Mouse (Mus musculus) forebrain, embryonic 14.5 days (tissue): ENCODE data around the gene Hcn2. TPM values are rescaled to one million over a fixed set of nuclear protein-coding genes. Genes with fewer than 3 reads are reported as not detected.
"Not testable (repeated sequence)": the region's sequence is repeated elsewhere in the genome, so short reads cannot be mapped to it uniquely, and the experiment has no call there.

Experiments
- ATAC-seq: fragments of 200-750 bp; cut with Nextera tagmentation; 2 replicates; pipeline ENCODE4 v1.8.0; 2017; ENCODE audit warnings: mild to moderate bottlenecking, moderate library complexity
- DNase-seq: peaks from one replicate; pipeline ENCODE4 v3.0.0-alpha.2; 2015; ENCODE audit warnings: low spot score
- H3K27ac ChIP-seq: fragments of 300-500 bp; sonication (generic); 2 replicates; pipeline ENCODE4 v1.5.1; 2014; ENCODE audit warnings: low read depth, mild to moderate bottlenecking, control low read depth, low read length, moderate library complexity
- H3K27me3 ChIP-seq: fragments of 300-500 bp; sonication (generic); replicated peaks from 2 replicates; pipeline ENCODE4 v1.6.1; 2014; ENCODE audit warnings: low read length, control low read depth, mixed read lengths; ENCODE audit not compliant: control insufficient read depth, insufficient read depth
- H3K36me3 ChIP-seq: fragments of 300-500 bp; sonication (generic); 2 replicates; pipeline ENCODE4 v1.6.1; 2014; ENCODE audit warnings: low read length, control low read depth; ENCODE audit not compliant: control insufficient read depth, insufficient read depth
- H3K4me1 ChIP-seq: fragments of 300-500 bp; sonication (generic); 2 replicates; pipeline ENCODE4 v1.6.1; 2014; ENCODE audit warnings: antibody characterized with exemption, low read length, control low read depth; ENCODE audit not compliant: control insufficient read depth, insufficient read depth
- H3K4me2 ChIP-seq: fragments of 300-500 bp; sonication (generic); 2 replicates; pipeline ENCODE4 v1.6.1; 2014; ENCODE audit warnings: mild to moderate bottlenecking, control low read depth, low read length
- H3K4me3 ChIP-seq: fragments of 300-500 bp; sonication (generic); 2 replicates; pipeline ENCODE4 v1.5.1; 2014; ENCODE audit warnings: low read depth, low read length, control low read depth
- H3K9ac ChIP-seq: fragments of 300-500 bp; sonication (generic); 2 replicates; pipeline ENCODE4 v1.6.1; 2014; ENCODE audit warnings: mild to moderate bottlenecking, low read length, control low read depth, moderate library complexity
- H3K9me3 ChIP-seq: fragments of 300-500 bp; sonication (generic); replicated peaks from 2 replicates; pipeline ENCODE4 v1.6.1; 2016; ENCODE audit warnings: low read length, control low read depth, mixed read lengths; ENCODE audit not compliant: control insufficient read depth
- WGBS: fragments of 180-500 bp; shearing (Covaris S2); extraction: QIAGEN DNeasy Blood & Tissue Kit; methylation state at CpG from one replicate; pipeline ENCODE4 v1.1.7; 2014; 5-methylcytosine and 5-hydroxymethylcytosine counted together
- polyA plus RNA-seq: library from polyadenylated mRNA; unstranded; fragments of >200 nt; fragmentation: Nextera tagmentation; extraction: Ambion mirVana; gene quantifications from 2 replicates; pipeline ENCODE4 v1.2.1, GENCODE M21; 2014

Gene Hcn2
- polyA plus RNA-seq, 1 experiment from 2014 or later: 0.32 TPM

DNA sequence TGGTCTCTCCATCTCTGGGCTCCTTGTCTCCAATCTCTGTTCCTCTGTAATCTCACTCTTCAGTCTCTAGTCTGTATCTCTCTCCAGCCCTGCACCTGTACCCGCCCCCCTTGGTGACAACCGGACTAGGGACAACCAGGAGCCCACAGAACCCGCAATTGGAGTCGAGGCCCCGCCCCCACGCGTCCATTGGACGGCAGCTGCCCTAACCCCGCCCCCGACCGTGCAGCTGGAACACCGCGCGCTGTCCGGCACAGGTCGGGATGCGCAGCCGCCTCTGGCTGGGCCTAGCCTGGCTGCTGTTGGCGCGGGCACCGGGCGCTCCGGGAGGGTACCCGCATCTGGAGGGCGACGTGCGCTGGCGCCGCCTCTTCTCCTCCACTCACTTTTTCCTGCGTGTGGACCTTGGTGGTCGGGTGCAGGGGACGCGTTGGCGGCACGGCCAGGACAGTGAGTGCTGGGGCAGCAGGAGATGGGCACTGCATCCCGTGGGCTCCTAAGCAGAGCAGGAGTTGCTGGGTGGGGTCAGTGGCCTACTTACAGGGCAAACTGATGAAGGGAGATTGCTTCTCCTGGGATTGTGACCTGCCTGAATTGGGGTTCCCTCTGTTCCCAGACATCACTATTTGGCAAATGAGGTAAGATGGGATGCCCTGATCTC lies 38.6 kb downstream of the Hcn2 start, which contains the start of gene Fgf22:
Gene Fgf22, plus strand, starts transcription at position 221 of the 661 bp plus-strand sequence.
- H3K27ac ChIP-seq: no peak within 1 kb of the TSS
- peak; percentile 61 for DNase-seq
- ATAC-seq: peak; percentile 82
- H3K4me3 ChIP-seq: peak within 1 kb of the TSS; percentile 26
- H3K4me2 ChIP-seq: peak within 1 kb of the TSS; percentile 68
- peak within 1 kb of the TSS; percentile 48; the same call in 1 of the 2 replicates for H3K9ac ChIP-seq
- 1% methylated on average over 36 of the region's 36 CpGs for whole genome bisulfite sequencing
- H3K27me3 ChIP-seq: no peaks in the 10 kb centered on the region
- H3K4me1 ChIP-seq: no peaks in the 10 kb centered on the region
- H3K9me3 ChIP-seq: no peaks in the 10 kb centered on the region
- peaks cover 38% of the 10 kb centered on the region for H3K36me3 ChIP-seq

DNA sequence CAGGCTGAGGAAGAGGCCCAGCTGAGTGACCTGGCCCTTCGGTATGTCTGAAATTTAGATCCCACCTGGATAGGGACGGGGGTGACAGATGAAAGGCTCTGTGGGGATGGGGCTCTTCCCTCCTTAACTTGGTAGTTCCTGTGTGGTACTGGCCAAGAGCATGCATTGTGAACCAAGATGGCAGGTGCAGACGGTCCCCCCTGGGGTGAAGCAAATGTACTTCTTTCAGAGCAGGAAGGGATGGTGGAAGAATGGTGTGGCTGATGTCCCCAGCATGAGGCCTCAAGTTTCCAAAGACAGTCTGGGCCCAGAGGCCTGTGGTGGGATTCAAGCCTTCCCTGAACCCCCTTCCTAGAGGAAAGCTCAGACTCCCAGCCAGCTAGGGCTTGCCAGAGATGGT lies 39.4 kb downstream of the Hcn2 start:
- WGBS: 82% methylated on average over 3 of the region's 3 CpGs
- H3K36me3 ChIP-seq: peaks cover 45% of the 10 kb centered on the region

GRCm38 (mm10) chr10:79756660-79757059 lies 40.2 kb downstream of the Hcn2 start:
- no peaks in the 10 kb centered on the region for H3K4me1 ChIP-seq
- no peaks in the 10 kb centered on the region for H3K9me3 ChIP-seq
- no peaks in the 10 kb centered on the region for H3K27me3 ChIP-seq
- H3K9ac ChIP-seq: no peak overlapping the region
- ATAC-seq: no peak
- H3K36me3 ChIP-seq: peaks cover 53% of the 10 kb centered on the region
- no peak overlapping the region for H3K4me3 ChIP-seq
- DNase-seq: no peak
- H3K27ac ChIP-seq: no peak overlapping the region
- H3K4me2 ChIP-seq: no peak overlapping the region
- WGBS: 93% methylated on average over 24 of the region's 24 CpGs

More for the DNA sequence above, 39.4 kb downstream of the Hcn2 start:
- no peaks in the 10 kb centered on the region for H3K27me3 ChIP-seq
- no peak overlapping the region for H3K27ac ChIP-seq
- H3K4me1 ChIP-seq: no peaks in the 10 kb centered on the region
- no peak overlapping the region for H3K4me2 ChIP-seq
- no peak overlapping the region for H3K9ac ChIP-seq
- H3K9me3 ChIP-seq: no peaks in the 10 kb centered on the region
- ATAC-seq: no peak
- H3K4me3 ChIP-seq: no peak overlapping the region
- DNase-seq: no peak

- H3K9me3 ChIP-seq, ATAC-seq, DNase-seq, H3K4me3 ChIP-seq, H3K27ac ChIP-seq, H3K4me2 ChIP-seq, H3K27me3 ChIP-seq, H3K9ac ChIP-seq, H3K4me1 ChIP-seq: not testable (repeated sequence)
- 78% methylated on average over 1 of the region's 1 CpGs for WGBS
- H3K36me3 ChIP-seq: peaks cover 62% of the 10 kb centered on the region
These were observed 43.2 kb downstream of the Hcn2 start for GRCm38 (mm10) chr10:79759675-79760074.

- no peaks in the 10 kb centered on the region for H3K27me3 ChIP-seq
- 94% methylated on average over 11 of the region's 11 CpGs for WGBS
- ATAC-seq: no peak
These were observed 44.2 kb downstream of the Hcn2 start for GRCm38 (mm10) chr10:79760603-79761143.

DNA sequence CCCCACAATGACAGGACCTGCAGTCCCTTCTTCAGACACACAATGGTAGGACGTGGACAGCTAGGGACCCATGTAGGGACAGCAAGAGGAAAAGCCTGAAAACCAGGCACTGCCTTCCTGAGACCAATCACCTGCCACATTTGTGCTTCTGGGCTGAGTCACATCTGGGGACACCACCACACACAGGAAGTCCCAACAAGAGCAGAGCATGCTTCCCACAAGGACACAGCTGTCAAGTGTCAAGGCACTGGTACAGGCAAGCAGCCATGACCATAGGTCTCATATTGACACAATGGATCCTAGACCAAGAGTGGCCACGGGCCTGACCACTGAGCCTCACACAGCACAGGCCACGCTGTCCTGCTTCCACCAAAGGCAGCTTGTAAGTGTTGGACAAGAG lies 46.4 kb downstream of the Hcn2 start:
- 87% methylated on average over 3 of the region's 3 CpGs for WGBS
- DNase-seq (no peak), ATAC-seq (no peak)
- no peaks in the 10 kb centered on the region for H3K27me3 ChIP-seq
- H3K27ac ChIP-seq: no peak overlapping the region
- no peak overlapping the region for H3K4me2 ChIP-seq
- peaks cover 40% of the 10 kb centered on the region for H3K36me3 ChIP-seq
- H3K4me3 ChIP-seq: no peak overlapping the region
- no peaks in the 10 kb centered on the region for H3K9me3 ChIP-seq
- H3K4me1 ChIP-seq: peaks cover 11% of the 10 kb centered on the region
- no peak overlapping the region for H3K9ac ChIP-seq

More at GRCm38 (mm10) chr10:79760603-79761143, 44.2 kb downstream of the Hcn2 start:
- Histone ChIP-seq H3K4me2 (no peak overlapping the region), H3K4me3 (no peak overlapping the region), H3K27ac (no peak overlapping the region), H3K36me3 (peaks cover 59% of the 10 kb centered on the region), H3K4me1 (peaks cover 7% of the 10 kb centered on the region), H3K9me3 (no peaks in the 10 kb centered on the region), H3K9ac (no peak overlapping the region)
- no peak for DNase-seq

- no peak for ATAC-seq
- H3K4me3 ChIP-seq: no peak overlapping the region
- H3K4me2 ChIP-seq: no peak overlapping the region
- H3K36me3 ChIP-seq: peaks cover 27% of the 10 kb centered on the region
- H3K27me3 ChIP-seq: no peaks in the 10 kb centered on the region
- H3K9me3 ChIP-seq: no peaks in the 10 kb centered on the region
- H3K9ac ChIP-seq: peak overlapping the region; percentile 14; the same call in 1 of the 2 replicates
- WGBS: 85% methylated on average over 7 of the region's 7 CpGs
- H3K27ac ChIP-seq: no peak overlapping the region
- H3K4me1 ChIP-seq: peaks cover 14% of the 10 kb centered on the region
- DNase-seq: no peak
These were observed 47.8 kb downstream of the Hcn2 start for GRCm38 (mm10) chr10:79764234-79764633.

- DNase-seq (no peak), ATAC-seq (no peak)
- no peak overlapping the region for H3K27ac ChIP-seq
- H3K4me1 ChIP-seq: peaks cover 14% of the 10 kb centered on the region
- peaks cover 23% of the 10 kb centered on the region for H3K36me3 ChIP-seq
- peak overlapping the region; percentile 94 for H3K4me3 ChIP-seq
- peak overlapping the region; percentile 96 for H3K9ac ChIP-seq
- peak overlapping the region; percentile 80 for H3K4me2 ChIP-seq
- WGBS: 71% methylated on average over 2 of the region's 2 CpGs
- no peaks in the 10 kb centered on the region for H3K27me3 ChIP-seq
- H3K9me3 ChIP-seq: no peaks in the 10 kb centered on the region
These were observed 48.9 kb downstream of the Hcn2 start for GRCm38 (mm10) chr10:79765228-79765745.

DNA sequence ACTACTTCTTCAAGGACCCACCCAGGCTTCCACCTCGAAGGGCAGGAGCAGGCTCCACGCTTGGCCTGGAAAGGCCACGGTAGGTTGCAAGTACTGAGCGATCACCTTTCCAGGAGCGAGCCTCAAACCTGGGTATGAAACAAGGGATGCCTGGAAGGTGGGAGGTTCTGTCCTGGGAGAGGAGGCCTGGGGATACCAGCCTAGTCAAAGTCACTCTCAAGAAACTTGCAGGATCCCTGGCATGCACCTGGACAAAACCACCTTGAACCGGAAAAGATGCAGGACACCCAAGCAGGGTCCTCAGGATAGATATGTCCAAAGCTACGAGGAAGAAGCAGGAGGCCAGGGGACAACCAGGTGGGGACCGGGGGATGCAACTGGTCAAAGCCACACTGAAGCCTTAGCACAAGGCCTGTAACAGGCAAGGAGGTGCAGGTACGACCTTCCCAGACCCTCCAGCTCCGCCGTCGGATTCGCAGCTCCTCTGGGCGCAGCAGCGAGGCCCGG lies 49.6 kb downstream of the Hcn2 start:
- no peak for DNase-seq
- Histone ChIP-seq H3K4me1 (peaks cover 14% of the 10 kb centered on the region), H3K4me3 (peak overlapping the region; percentile 94), H3K9me3 (no peaks in the 10 kb centered on the region), H3K27me3 (no peaks in the 10 kb centered on the region), H3K9ac (peak overlapping the region; percentile 96), H3K4me2 (peak overlapping the region; percentile 80), H3K36me3 (peaks cover 15% of the 10 kb centered on the region), H3K27ac (peak overlapping the region; percentile 90; the same call in 1 of the 2 replicates)
- WGBS: 14% methylated on average over 9 of the region's 16 CpGs
- no peak for ATAC-seq
